10 mouse cellular contexts compared by ENCODE assay signal in the genomic region with DNA sequence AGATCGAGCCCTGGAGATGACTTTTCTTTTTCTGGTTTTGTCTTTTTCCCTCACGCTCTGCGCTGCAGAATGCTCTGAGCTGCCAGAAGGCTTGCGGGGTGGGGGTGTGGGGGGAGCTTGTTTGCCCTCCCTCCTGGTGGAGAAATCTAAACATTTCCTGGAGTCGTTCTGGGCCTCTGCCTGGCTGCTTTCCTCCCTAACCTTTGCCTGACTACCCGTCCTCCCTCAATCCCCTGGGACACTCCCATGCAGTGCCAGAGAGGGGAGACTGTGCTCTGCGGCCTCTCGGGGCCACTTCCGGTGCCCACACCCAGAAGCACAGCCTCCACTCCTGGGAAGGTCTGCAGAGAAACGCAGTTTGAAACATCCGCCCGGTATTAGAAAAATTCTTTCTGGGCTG. TPM values are rescaled to one million over a fixed set of nuclear protein-coding genes. Genes with fewer than 3 reads are reported as not detected.
DNase-seq lines count a peak whose midpoint lies in the region; ATAC-seq lines count a peak whose summit lies in the region.
"Had no signal": no experiment of that assay in that cellular context is flagged by ENCODE, and none has a peak within 500 bp of the region (broad histone marks: within the 10 kb centered on the region; RNA-seq: fewer than 3 reads in every experiment).

A gene (minus strand): TSS at position 93 of the 400 bp plus-strand sequence.

- peak within 1 kb of the TSS; percentile 8; the same call in 1 of the 2 replicates for H3K9ac ChIP-seq in embryonic facial prominence, embryonic 13.5 days
- H3K9ac ChIP-seq: hindbrain, embryonic 15.5 days had no signal

- no peak for ATAC-seq in embryonic facial prominence, embryonic 13.5 days (ENCODE audit: insufficient number of reproducible peaks, insufficient read depth, low FRiP score, low TSS enrichment, low read depth)
- ATAC-seq: midbrain, embryonic 16.5 days had no signal

- peak within 1 kb of the TSS; percentile 28; the same call in 1 of the 2 replicates for H3K4me2 ChIP-seq in embryonic facial prominence, embryonic 13.5 days
- H3K4me2 ChIP-seq: hindbrain, embryonic 15.5 days had no signal

- H3K27ac ChIP-seq in embryonic facial prominence, embryonic 13.5 days = no peak within 1 kb of the TSS; the same call in 1 of the 2 replicates
- H3K27ac ChIP-seq: hindbrain, embryonic 15.5 days had no signal

- 48% methylated on average over 12 of the region's 12 CpGs for WGBS in embryonic facial prominence, embryonic 13.5 days

- intact Hi-C loops in left cerebral cortex, postnatal 25 days (cut with DNase I) = no loop called here

- no peaks in the 10 kb centered on the region for H3K9me3 ChIP-seq in embryonic facial prominence, embryonic 13.5 days
- H3K9me3 ChIP-seq: hindbrain, embryonic 15.5 days had no signal

- no peak within 1 kb of the TSS for H3K4me3 ChIP-seq in embryonic facial prominence, embryonic 13.5 days
- H3K4me3 ChIP-seq: hindbrain, embryonic 15.5 days had no signal

- peak; percentile 93 for DNase-seq in heart, adult 11 months
- no peak for DNase-seq in heart, adult 8-10 months (ENCODE audit: low spot score)
- peak; percentile 18 for DNase-seq in kidney, adult 18-20 months
- DNase-seq in lung, postnatal 36 days = peak; percentile 31
- no peak for DNase-seq in left cerebral cortex, postnatal 25 days (ENCODE audit: low spot score in 2 of 2)
- no peak for DNase-seq in left cerebral cortex, adult 8-10 months (ENCODE audit: low spot score in 2 of 2)
- no peak for DNase-seq in embryo, embryonic 10 days (ENCODE audit: low spot score)

- H3K27me3 ChIP-seq in embryonic facial prominence, embryonic 13.5 days = no peaks in the 10 kb centered on the region
- H3K27me3 ChIP-seq: hindbrain, embryonic 15.5 days had no signal

- H3K4me1 ChIP-seq in embryonic facial prominence, embryonic 13.5 days = peaks cover 19% of the 10 kb centered on the region
- H3K4me1 ChIP-seq: hindbrain, embryonic 15.5 days had no signal

- H3K36me3 ChIP-seq in embryonic facial prominence, embryonic 13.5 days = no peaks in the 10 kb centered on the region
- H3K36me3 ChIP-seq: hindbrain, embryonic 15.5 days had no signal

RNA-seq across cellular contexts. Expression of the gene that starts here (rescaled TPM):
- total RNA-seq in heart, adult 8-10 months (2022) = under 1 TPM; 0.31 to 0.52 (median 0.42) TPM
- 0.23 and 0.28 TPM in 2 replicates for polyA plus RNA-seq in embryonic facial prominence, embryonic 13.5 days (2015; fragmentation: Nextera tagmentation; extraction: Ambion mirVana)
- 1 to 10 TPM; 1.0 to 1.4 TPM for total RNA-seq in left cerebral cortex, postnatal 25 days (2021)
- total RNA-seq in left cerebral cortex, adult 8-10 months (2022) = 1 to 10 TPM in 2 of 4 experiments, under 1 TPM in 2; 0.88 to 1.4 (median 1.1) TPM

Comparison
In these comparisons a context has a peak if more than half of its experiments do, and no peak if none do; other contexts are left out.
1. DNase-seq: peak in heart, adult 11 months (single experiment), kidney, adult 18-20 months (single experiment) and lung, postnatal 36 days (single experiment); none in heart, adult 8-10 months (single experiment), left cerebral cortex, postnatal 25 days (0 of 2), left cerebral cortex, adult 8-10 months (0 of 2) and embryo, embryonic 10 days (single experiment).